In genomic region chr6:99684899-99685298, GRCm38 (mm10) we compare ENCODE assay signal across 10 mouse cellular contexts. TPM values are rescaled to one million over a fixed set of nuclear protein-coding genes. Genes with fewer than 3 reads are reported as not detected.
DNase-seq lines count a peak whose midpoint lies in the region; ATAC-seq and TF ChIP-seq lines count a peak whose summit lies in the region.
"Had no signal": no experiment of that assay in that cellular context is flagged by ENCODE, and none has a peak within 500 bp of the region (broad histone marks: within the 10 kb centered on the region; RNA-seq: fewer than 3 reads in every experiment).

No protein-coding gene starts in this region.

- H3K27me3 ChIP-seq in heart, adult 2 months (ENCODE audit: control insufficient read depth, insufficient read depth, low read length): no peaks in the 10 kb centered on the region; the same call in 1 of the 2 replicates
- peaks cover 5% of the 10 kb centered on the region for H3K27me3 ChIP-seq in heart, embryonic 12.5 days (replicated peaks)

- TF ChIP-seq CTCF in heart, adult 2 months (IDR thresholded peaks at IDR 0.05): peak; percentile 61

- H3K4me1 ChIP-seq in heart, adult 2 months (ENCODE audit: control insufficient read depth, insufficient read depth, low read length): no peaks in the 10 kb centered on the region
- H3K4me1 ChIP-seq in heart, embryonic 12.5 days (replicated peaks): no peaks in the 10 kb centered on the region
- H3K4me1 ChIP-seq: midbrain, embryonic 13.5 days had no signal

- H3K4me2 ChIP-seq in heart, embryonic 12.5 days: no peak overlapping the region
- H3K4me2 ChIP-seq: midbrain, embryonic 13.5 days had no signal

- intact Hi-C loops in heart, adult 2 months (cut with DNase I): no loop called here

- no peak for TF ChIP-seq POLR2A in heart, adult 2 months (IDR thresholded peaks at IDR 0.05; ENCODE audit: insufficient read depth, low read depth, low read length)

- TF ChIP-seq EP300 in heart, adult 2 months (IDR thresholded peaks at IDR 0.05; ENCODE audit: insufficient read depth, low read depth, low read length): no peak

- H3K4me3 ChIP-seq in heart, adult 2 months: no peak overlapping the region
- no peak overlapping the region for H3K4me3 ChIP-seq in heart, embryonic 12.5 days
- H3K4me3 ChIP-seq: midbrain, embryonic 13.5 days had no signal

- WGBS in heart, adult 2 months: 56% methylated on average over 5 of the region's 5 CpGs
- 51% methylated on average over 5 of the region's 5 CpGs for WGBS in heart, embryonic 12.5 days

- no peaks in the 10 kb centered on the region for H3K36me3 ChIP-seq in heart, adult 2 months (ENCODE audit: control insufficient read depth, insufficient read depth, low read length)
- no peaks in the 10 kb centered on the region for H3K36me3 ChIP-seq in heart, embryonic 12.5 days
- H3K36me3 ChIP-seq: midbrain, embryonic 13.5 days had no signal

- no peak for ATAC-seq in heart, embryonic 12.5 days (ENCODE audit: insufficient number of reproducible peaks, low FRiP score)
- peak; percentile 97 for ATAC-seq in inflammation-experienced regulatory T-cells, adult 6 months
- ATAC-seq: midbrain, embryonic 13.5 days had no signal

- H3K27ac ChIP-seq in heart, adult 2 months: no peak overlapping the region
- no peak overlapping the region for H3K27ac ChIP-seq in heart, embryonic 12.5 days (ENCODE audit: poor library complexity, severe bottlenecking)
- H3K27ac ChIP-seq: midbrain, embryonic 13.5 days had no signal

- DNase-seq in heart, adult 2 months: no peak
- peak; percentile 55 for DNase-seq in 416B (ENCODE audit: low read depth)
- peak; percentile 44 for DNase-seq in T-cell, adult 2 months (ENCODE audit: low spot score)
- DNase-seq in neural tube, embryonic 10.5 days (ENCODE audit: extremely low spot score, low spot score): no peak
- no peak for DNase-seq in frontal cortex, postnatal 36 days (ENCODE audit: low spot score in 2 of 2)
- DNase-seq in layer of hippocampus, postnatal 10 days (ENCODE audit: low spot score in 2 of 2): no peak
- DNase-seq: kidney, postnatal 25 days had no signal

- no peaks in the 10 kb centered on the region for H3K79me2 ChIP-seq in heart, adult 2 months (replicated peaks; ENCODE audit: control insufficient read depth, insufficient read depth, low read length)

- 0 out of 2 replicates have a peak, but pooled peaks cover 2% of the 10 kb centered on the region for H3K9me3 ChIP-seq in heart, embryonic 12.5 days (replicated peaks)
- H3K9me3 ChIP-seq: midbrain, embryonic 13.5 days had no signal

- H3K9ac ChIP-seq in heart, adult 2 months (ENCODE audit: low read depth, low read length): no peak overlapping the region
- H3K9ac ChIP-seq in heart, embryonic 12.5 days: no peak overlapping the region
- H3K9ac ChIP-seq: midbrain, embryonic 13.5 days had no signal

RNA-seq across cellular contexts. Expression of gene Gpr27, which starts 7.6 kb away (rescaled TPM):
- 1 to 10 TPM; 6.3 to 6.8 TPM for total RNA-seq in heart, adult 2 months (2021)
- 5.7 and 5.8 TPM in 2 replicates for polyA plus RNA-seq in heart, adult 2 months (2012; rRNA removed)
- polyA plus RNA-seq in heart, embryonic 12.5 days (2016; fragmentation: Nextera tagmentation; extraction: Ambion mirVana): 1.3 and 1.6 TPM in 2 replicates
- not detected for polyA plus RNA-seq in inflammation-experienced regulatory T-cells, adult 6 months (2017; shearing (Covaris generic))
- total RNA-seq in layer of hippocampus, postnatal 10 days (2021): 10 to 100 TPM; 60.3 to 61.9 TPM

RNA-seq across cellular contexts. Expression of gene Gm20696, which starts 18.3 kb away (rescaled TPM):
- total RNA-seq in heart, adult 2 months (2021): 1 to 10 TPM; 1.4 to 1.7 TPM
- polyA plus RNA-seq in heart, adult 2 months (2012; rRNA removed): 0.61 and 0.85 TPM in 2 replicates
- 2.6 and 2.7 TPM in 2 replicates for polyA plus RNA-seq in heart, embryonic 12.5 days (2016; fragmentation: Nextera tagmentation; extraction: Ambion mirVana)
- 10 to 100 TPM in 2 of 3 experiments, under 1 TPM in 1; 0.88 to 21.2 (median 18.7) TPM for polyA plus RNA-seq in inflammation-experienced regulatory T-cells, adult 6 months (2017; shearing (Covaris generic))
- total RNA-seq in layer of hippocampus, postnatal 10 days (2021): 1 to 10 TPM; 7.1 to 8.8 TPM

RNA-seq across cellular contexts. Expression of gene Eif4e3, which starts 18.3 kb away (rescaled TPM):
- total RNA-seq in heart, adult 2 months (2021): 10 to 100 TPM; 36.6 to 45.8 TPM
- polyA plus RNA-seq in heart, adult 2 months (2012; rRNA removed): 24.2 and 43.5 TPM in 2 replicates
- 5.6 and 5.7 TPM in 2 replicates for polyA plus RNA-seq in heart, embryonic 12.5 days (2016; fragmentation: Nextera tagmentation; extraction: Ambion mirVana)
- polyA plus RNA-seq in inflammation-experienced regulatory T-cells, adult 6 months (2017; shearing (Covaris generic)): 10 to 100 TPM; 23.0 to 31.4 (median 29.9) TPM
- 10 to 100 TPM; 18.4 to 20.3 TPM for total RNA-seq in layer of hippocampus, postnatal 10 days (2021)

RNA-seq across cellular contexts. Expression of gene Prok2, which starts 41.3 kb away (rescaled TPM):
- not detected for total RNA-seq in heart, adult 2 months (2021)
- polyA plus RNA-seq in heart, adult 2 months (2012; rRNA removed): not detected in 2 replicates
- not detected in 2 replicates for polyA plus RNA-seq in heart, embryonic 12.5 days (2016; fragmentation: Nextera tagmentation; extraction: Ambion mirVana)
- not detected for polyA plus RNA-seq in inflammation-experienced regulatory T-cells, adult 6 months (2017; shearing (Covaris generic))
- total RNA-seq in layer of hippocampus, postnatal 10 days (2021): 1 to 10 TPM; 1.6 to 1.8 TPM

Comparison
In these comparisons a context has a peak if more than half of its experiments do, and no peak if none do; other contexts are left out.
1. DNase-seq: peak in 416B (single experiment) and T-cell, adult 2 months (single experiment); none in heart, adult 2 months (0 of 2), neural tube, embryonic 10.5 days (single experiment), frontal cortex, postnatal 36 days (0 of 2) and layer of hippocampus, postnatal 10 days (0 of 2).